Mouse (Mus musculus) embryonic facial prominence, embryonic 13.5 days (tissue): Measurements from ENCODE around the gene 1810062G17Rik. TPM values are rescaled to one million over a fixed set of nuclear protein-coding genes. Genes with fewer than 3 reads are reported as not detected.

ENCODE experiments used
- ATAC-seq: fragments of 200-750 bp; cut with Nextera tagmentation; 2 replicates; pipeline ENCODE4 v1.8.0; 2017; ENCODE audit warnings: low read depth; ENCODE audit not compliant: insufficient number of reproducible peaks, insufficient read depth, low FRiP score, low TSS enrichment
- H3K27ac ChIP-seq: fragments of 300-500 bp; sonication (generic); 2 replicates; pipeline ENCODE4 v1.5.1; 2015; ENCODE audit warnings: moderate library complexity, mild to moderate bottlenecking, inconsistent platforms
- H3K27me3 ChIP-seq: fragments of 300-500 bp; sonication (generic); 2 replicates; pipeline ENCODE4 v1.6.1; 2015; ENCODE audit warnings: mild to moderate bottlenecking, inconsistent platforms
- H3K36me3 ChIP-seq: fragments of 300-500 bp; sonication (generic); 2 replicates; pipeline ENCODE4 v1.6.1; 2015; ENCODE audit warnings: mild to moderate bottlenecking, inconsistent platforms
- H3K4me1 ChIP-seq: fragments of 300-500 bp; sonication (generic); 2 replicates; pipeline ENCODE4 v1.6.1; 2015; ENCODE audit warnings: inconsistent platforms
- H3K4me2 ChIP-seq: fragments of 300-500 bp; sonication (generic); 2 replicates; pipeline ENCODE4 v1.6.1; 2015; ENCODE audit warnings: moderate library complexity, mild to moderate bottlenecking, inconsistent platforms
- H3K4me3 ChIP-seq: fragments of 300-500 bp; sonication (generic); 2 replicates; pipeline ENCODE4 v1.5.1; 2015; ENCODE audit warnings: mild to moderate bottlenecking, inconsistent platforms
- H3K9ac ChIP-seq: fragments of 300-500 bp; sonication (generic); 2 replicates; pipeline ENCODE4 v1.6.1; 2015; ENCODE audit warnings: mild to moderate bottlenecking, inconsistent platforms
- H3K9me3 ChIP-seq: fragments of 300-500 bp; sonication (generic); 2 replicates; pipeline ENCODE4 v1.6.1; 2016; ENCODE audit warnings: inconsistent platforms
- WGBS: fragments of 180-500 bp; shearing (Covaris S2); methylation state at CpG from one replicate; pipeline ENCODE4 v1.1.7; 2015; ENCODE audit warnings: mixed read lengths; 5-methylcytosine and 5-hydroxymethylcytosine counted together
- polyA plus RNA-seq: library from polyadenylated mRNA; unstranded; fragments of >200 nt; fragmentation: Nextera tagmentation; extraction: Ambion mirVana; gene quantifications from 2 replicates; pipeline ENCODE4 v1.2.1, GENCODE M21; 2015

The 1810062G17Rik gene
- polyA plus RNA-seq, 1 experiment from 2014 or later = 1.4 TPM

DNA sequence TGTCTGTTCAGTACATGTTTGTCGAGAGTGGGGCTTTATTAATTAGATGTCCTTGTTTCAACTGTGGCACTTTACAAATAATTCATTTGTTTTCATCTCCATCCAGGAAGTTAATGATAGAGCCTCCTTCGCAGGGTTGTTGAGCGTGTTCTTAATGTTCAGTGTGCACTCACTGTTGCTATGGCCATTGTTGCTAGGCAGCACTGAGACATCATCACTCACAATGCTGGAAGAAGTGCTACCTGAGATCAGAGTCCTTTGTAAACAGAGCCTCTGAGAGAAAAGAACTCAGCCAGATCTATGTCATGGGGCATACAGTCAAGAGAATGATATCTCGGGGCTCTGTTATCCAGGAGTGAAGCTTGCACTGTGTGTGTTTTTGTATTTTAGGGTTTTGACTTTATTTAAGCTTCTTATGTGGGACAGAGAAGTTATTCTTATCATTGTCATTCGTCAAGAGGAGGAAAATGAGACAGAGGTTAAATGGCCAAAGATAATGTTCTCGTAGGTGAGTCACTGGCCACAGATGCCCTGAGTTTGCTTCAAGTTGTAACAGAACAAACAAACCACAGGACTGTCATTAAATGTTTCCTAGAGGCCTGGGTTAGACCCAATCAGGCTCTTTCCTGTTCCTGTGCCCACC is 18.0 kb downstream of the 1810062G17Rik start:
- 77% methylated on average over 6 of the region's 6 CpGs for WGBS
- Histone ChIP-seq H3K4me3 (no peak overlapping the region), H3K9me3 (no peaks in the 10 kb centered on the region), H3K9ac (no peak overlapping the region), H3K4me1 (peaks cover 11% of the 10 kb centered on the region), H3K4me2 (no peak overlapping the region), H3K27ac (no peak overlapping the region), H3K27me3 (0 out of 2 replicates have a peak, but pooled peaks cover 5% of the 10 kb centered on the region), H3K36me3 (no peaks in the 10 kb centered on the region)
- ATAC-seq = no peak

DNA sequence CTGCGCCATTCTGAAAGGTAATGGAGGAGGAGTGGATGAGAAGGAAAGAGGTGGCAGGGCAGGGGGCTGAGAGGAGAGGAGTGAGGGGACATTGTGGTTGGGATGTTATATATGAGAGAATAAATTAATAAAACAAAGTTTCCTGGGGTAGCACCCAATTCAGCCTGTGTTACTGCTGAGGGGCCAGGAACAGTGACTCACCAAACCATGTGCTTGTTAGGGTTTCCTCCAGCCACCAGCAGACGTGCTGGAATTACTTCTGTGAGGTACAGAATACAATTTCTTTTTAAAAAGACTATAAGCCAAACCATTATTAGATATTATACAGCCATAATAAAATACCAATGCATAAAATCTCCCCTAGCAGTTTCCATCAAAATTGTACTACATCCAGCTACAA is 18.9 kb downstream of the 1810062G17Rik start:
- WGBS = 73% methylated on average over 2 of the region's 2 CpGs
- peaks cover 11% of the 10 kb centered on the region for H3K4me1 ChIP-seq
- no peak for ATAC-seq
- no peak overlapping the region for H3K9ac ChIP-seq
- H3K9me3 ChIP-seq = no peaks in the 10 kb centered on the region
- H3K4me3 ChIP-seq = no peak overlapping the region
- H3K36me3 ChIP-seq = no peaks in the 10 kb centered on the region
- no peak overlapping the region for H3K4me2 ChIP-seq
- 0 out of 2 replicates have a peak, but pooled peaks cover 5% of the 10 kb centered on the region for H3K27me3 ChIP-seq
- no peak overlapping the region for H3K27ac ChIP-seq

DNA sequence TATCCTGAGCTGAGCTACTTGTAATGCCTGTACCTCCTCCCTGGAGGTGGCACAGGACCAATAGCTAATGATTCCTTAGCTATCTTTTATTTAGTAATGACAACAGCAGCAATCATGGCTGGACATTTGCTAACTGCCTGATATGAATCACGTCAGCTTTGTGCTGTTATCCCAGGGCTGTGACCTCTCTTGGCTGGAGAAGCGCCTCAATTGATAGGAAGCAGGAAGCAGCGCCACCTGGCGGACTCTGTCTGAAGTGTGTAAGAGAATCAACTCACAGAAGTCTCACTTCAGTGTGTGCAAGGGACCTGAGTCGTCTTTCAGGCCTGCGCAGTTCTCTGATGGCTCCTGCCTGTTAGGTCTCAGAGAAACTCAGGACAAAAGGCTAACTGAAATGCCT is 19.7 kb downstream of the 1810062G17Rik start:
- 0 out of 2 replicates have a peak, but pooled peaks cover 5% of the 10 kb centered on the region for H3K27me3 ChIP-seq
- ATAC-seq = no peak
- no peaks in the 10 kb centered on the region for H3K9me3 ChIP-seq
- 10% methylated on average over 6 of the region's 6 CpGs for WGBS
- peaks cover 11% of the 10 kb centered on the region for H3K4me1 ChIP-seq
- peak overlapping the region; percentile 37 for H3K4me2 ChIP-seq
- H3K36me3 ChIP-seq = no peaks in the 10 kb centered on the region
- H3K4me3 ChIP-seq = no peak overlapping the region
- no peak overlapping the region for H3K9ac ChIP-seq
- H3K27ac ChIP-seq = no peak overlapping the region

GRCm38 (mm10) chr3:36496273-36496672 is 20.5 kb downstream of the 1810062G17Rik start:
- no peaks in the 10 kb centered on the region for H3K9me3 ChIP-seq
- no peak overlapping the region for H3K27ac ChIP-seq
- H3K27me3 ChIP-seq = 0 out of 2 replicates have a peak, but pooled peaks cover 5% of the 10 kb centered on the region
- H3K4me3 ChIP-seq = no peak overlapping the region
- H3K36me3 ChIP-seq = no peaks in the 10 kb centered on the region
- H3K4me1 ChIP-seq = peaks cover 11% of the 10 kb centered on the region
- no peak for ATAC-seq
- H3K4me2 ChIP-seq = no peak overlapping the region; the same call in 1 of the 2 replicates
- H3K9ac ChIP-seq = peak overlapping the region; percentile 62
- 83% methylated on average over 9 of the region's 9 CpGs for WGBS

- WGBS = 15% methylated on average over 14 of the region's 14 CpGs
- no peak for ATAC-seq
- Histone ChIP-seq H3K36me3 (no peaks in the 10 kb centered on the region), H3K27ac (no peak overlapping the region), H3K9me3 (no peaks in the 10 kb centered on the region), H3K4me3 (no peak overlapping the region), H3K27me3 (0 out of 2 replicates have a peak, but pooled peaks cover 5% of the 10 kb centered on the region), H3K9ac (peak overlapping the region; percentile 62), H3K4me2 (peak overlapping the region; percentile 28; the same call in 1 of the 2 replicates), H3K4me1 (peaks cover 11% of the 10 kb centered on the region)
Observed at GRCm38 (mm10) chr3:36496746-36497145, 21.0 kb downstream of the 1810062G17Rik start.

DNA sequence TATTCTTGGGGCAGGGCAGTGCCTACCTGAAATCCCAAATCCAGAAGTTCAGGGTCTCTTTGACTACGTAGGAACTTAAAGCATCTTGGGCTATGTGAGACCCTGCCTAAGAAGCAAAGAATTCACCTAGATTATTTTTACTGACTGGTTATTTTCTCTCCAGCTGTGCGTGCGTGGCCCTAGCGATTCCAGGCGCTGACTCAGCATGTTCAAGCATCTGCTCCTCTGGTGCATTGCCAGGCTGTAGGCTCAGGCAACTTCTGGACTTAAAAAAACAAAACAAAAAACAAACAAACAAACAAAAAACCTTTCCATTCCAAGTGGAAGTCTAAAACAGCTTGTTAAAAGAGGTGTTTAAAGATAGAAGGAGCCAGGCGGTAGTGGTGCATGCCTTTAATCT is 22.5 kb downstream of the 1810062G17Rik start:
- H3K4me2 ChIP-seq = no peak overlapping the region
- no peak overlapping the region for H3K27ac ChIP-seq
- H3K36me3 ChIP-seq = no peaks in the 10 kb centered on the region
- no peaks in the 10 kb centered on the region for H3K9me3 ChIP-seq
- H3K4me1 ChIP-seq = peaks cover under 1% of the 10 kb centered on the region
- 0 out of 2 replicates have a peak, but pooled peaks cover 5% of the 10 kb centered on the region for H3K27me3 ChIP-seq
- ATAC-seq = no peak
- 74% methylated on average over 6 of the region's 6 CpGs for WGBS
- H3K4me3 ChIP-seq = no peak overlapping the region
- H3K9ac ChIP-seq = no peak overlapping the region

DNA sequence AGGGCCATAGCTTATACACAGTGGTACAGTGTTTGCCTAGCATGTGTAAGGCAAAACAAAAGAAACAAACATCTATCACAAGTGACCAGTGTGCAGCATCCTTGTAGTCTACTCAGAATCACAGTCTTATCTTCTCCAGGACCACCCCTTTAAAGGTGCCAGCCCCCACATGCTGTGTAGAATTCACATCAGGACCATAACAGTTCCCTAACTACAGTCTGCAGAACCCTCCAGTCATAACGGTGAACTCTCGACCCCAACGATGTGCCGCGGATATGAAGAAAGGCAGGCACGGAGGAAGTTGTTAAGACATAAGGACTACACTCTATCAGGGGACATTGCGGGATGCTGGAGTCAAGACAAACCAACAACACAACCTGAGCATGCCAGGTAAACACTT is 23.7 kb downstream of the 1810062G17Rik start:
- H3K36me3 ChIP-seq = no peaks in the 10 kb centered on the region
- no peaks in the 10 kb centered on the region; the same call in 1 of the 2 replicates for H3K4me1 ChIP-seq
- no peak overlapping the region for H3K4me3 ChIP-seq
- no peak for ATAC-seq
- H3K27me3 ChIP-seq = 0 out of 2 replicates have a peak, but pooled peaks cover 5% of the 10 kb centered on the region
- H3K4me2 ChIP-seq = no peak overlapping the region
- no peaks in the 10 kb centered on the region for H3K9me3 ChIP-seq
- H3K9ac ChIP-seq = no peak overlapping the region
- WGBS = 92% methylated on average over 7 of the region's 7 CpGs
- H3K27ac ChIP-seq = no peak overlapping the region

DNA sequence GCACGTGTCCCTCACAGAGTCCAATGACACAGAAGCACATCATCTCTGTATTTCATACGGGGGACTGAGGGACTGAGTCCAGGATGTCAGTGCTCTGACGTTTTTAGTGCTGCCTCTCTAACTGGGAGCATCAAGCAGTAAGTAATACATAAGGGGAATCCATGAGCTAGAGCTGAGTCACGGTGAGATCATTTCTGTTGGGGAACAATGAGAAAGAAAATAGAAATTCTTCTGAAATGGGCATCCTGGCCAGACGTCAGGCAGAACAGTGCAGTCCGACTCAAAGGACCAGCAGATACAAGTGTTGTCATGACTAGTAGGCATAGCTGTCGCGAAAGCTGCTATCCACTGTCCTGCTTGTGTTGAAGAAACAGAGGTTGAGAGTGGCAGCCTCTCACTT is 25.2 kb downstream of the 1810062G17Rik start:
- Histone ChIP-seq H3K4me2 (no peak overlapping the region), H3K4me3 (no peak overlapping the region), H3K27me3 (0 out of 2 replicates have a peak, but pooled peaks cover 5% of the 10 kb centered on the region), H3K9me3 (no peaks in the 10 kb centered on the region), H3K36me3 (no peaks in the 10 kb centered on the region), H3K4me1 (no peaks in the 10 kb centered on the region; the same call in 1 of the 2 replicates), H3K9ac (no peak overlapping the region), H3K27ac (no peak overlapping the region)
- ATAC-seq = no peak
- 88% methylated on average over 8 of the region's 8 CpGs for WGBS

- no peak overlapping the region for H3K9ac ChIP-seq
- WGBS = 69% methylated on average over 7 of the region's 7 CpGs
- ATAC-seq = no peak
Observed at GRCm38 (mm10) chr3:36501546-36501945, 25.8 kb downstream of the 1810062G17Rik start.

DNA sequence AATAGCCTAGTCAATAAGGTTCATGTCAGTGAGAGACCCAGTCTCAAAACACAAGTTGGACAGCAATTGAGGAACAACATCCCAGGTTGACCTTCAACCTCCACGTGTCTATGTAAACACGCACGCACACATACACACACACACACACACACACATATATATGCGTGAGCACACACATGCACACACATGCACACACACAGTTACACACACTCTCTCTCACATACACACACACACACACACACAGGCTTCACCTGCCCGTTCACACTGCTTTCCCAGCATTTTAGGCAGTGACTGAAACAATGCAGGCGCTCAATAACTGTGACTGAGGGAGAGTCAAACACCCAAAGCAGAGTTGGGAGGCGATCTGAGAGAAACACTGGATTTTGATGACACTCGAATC is 29.6 kb downstream of the 1810062G17Rik start:
- Histone ChIP-seq H3K27me3 (no peaks in the 10 kb centered on the region), H3K4me1 (no peaks in the 10 kb centered on the region), H3K27ac (no peak overlapping the region), H3K36me3 (no peaks in the 10 kb centered on the region), H3K4me2 (no peak overlapping the region), H3K4me3 (no peak overlapping the region), H3K9ac (no peak overlapping the region), H3K9me3 (no peaks in the 10 kb centered on the region)
- 82% methylated on average over 8 of the region's 8 CpGs for WGBS
- ATAC-seq = no peak

More at GRCm38 (mm10) chr3:36501546-36501945, 25.8 kb downstream of the 1810062G17Rik start:
- H3K36me3 ChIP-seq = no peaks in the 10 kb centered on the region
- no peak overlapping the region for H3K4me2 ChIP-seq
- 0 out of 2 replicates have a peak, but pooled peaks cover 5% of the 10 kb centered on the region for H3K27me3 ChIP-seq
- H3K9me3 ChIP-seq = no peaks in the 10 kb centered on the region
- no peak overlapping the region for H3K27ac ChIP-seq
- no peak overlapping the region for H3K4me3 ChIP-seq
- no peaks in the 10 kb centered on the region; the same call in 1 of the 2 replicates for H3K4me1 ChIP-seq

- WGBS = 60% methylated on average over 10 of the region's 10 CpGs
- ATAC-seq = no peak
- no peak overlapping the region for H3K27ac ChIP-seq
- no peaks in the 10 kb centered on the region for H3K9me3 ChIP-seq
- no peaks in the 10 kb centered on the region for H3K36me3 ChIP-seq
- H3K4me1 ChIP-seq = no peaks in the 10 kb centered on the region
- H3K4me3 ChIP-seq = no peak overlapping the region
- H3K4me2 ChIP-seq = no peak overlapping the region
- H3K27me3 ChIP-seq = no peaks in the 10 kb centered on the region
- no peak overlapping the region for H3K9ac ChIP-seq
Observed at GRCm38 (mm10) chr3:36505809-36506735, 30.3 kb downstream of the 1810062G17Rik start.
